Mouse (Mus musculus) heart, embryonic 12.5 days (tissue): ENCODE measurements around the gene Grm8. TPM values are rescaled to one million over a fixed set of nuclear protein-coding genes. Genes with fewer than 3 reads are reported as not detected.

Experiments used
- ATAC-seq: fragments of 200-750 bp; cut with Nextera tagmentation; 2 replicates; pipeline ENCODE4 v1.8.0; 2017; ENCODE audit warnings: moderate TSS enrichment, moderate library complexity; ENCODE audit not compliant: insufficient number of reproducible peaks, low FRiP score
- H3K27ac ChIP-seq: fragments of 300-500 bp; sonication (generic); 2 replicates; pipeline ENCODE4 v1.5.1; 2016; ENCODE audit warnings: mild to moderate bottlenecking, moderate library complexity; ENCODE audit not compliant: poor library complexity, severe bottlenecking
- H3K27me3 ChIP-seq: fragments of 300-500 bp; sonication (generic); replicated peaks from 2 replicates; pipeline ENCODE4 v1.6.1; 2016; ENCODE audit warnings: mild to moderate bottlenecking, moderate library complexity
- H3K36me3 ChIP-seq: fragments of 300-500 bp; sonication (generic); 2 replicates; pipeline ENCODE4 v1.6.1; 2016; ENCODE audit warnings: mild to moderate bottlenecking, moderate library complexity
- H3K4me1 ChIP-seq: fragments of 300-500 bp; sonication (generic); replicated peaks from 2 replicates; pipeline ENCODE4 v1.6.1; 2016; ENCODE audit warnings: mild to moderate bottlenecking
- H3K4me2 ChIP-seq: fragments of 300-500 bp; sonication (generic); 2 replicates; pipeline ENCODE4 v1.6.1; 2016; ENCODE audit warnings: mild to moderate bottlenecking, moderate library complexity
- H3K4me3 ChIP-seq: fragments of 300-500 bp; sonication (generic); 2 replicates; pipeline ENCODE4 v1.5.1; 2016; ENCODE audit warnings: mild to moderate bottlenecking
- H3K9ac ChIP-seq: fragments of 300-500 bp; sonication (generic); 2 replicates; pipeline ENCODE4 v1.6.1; 2016; ENCODE audit warnings: mild to moderate bottlenecking, moderate library complexity
- H3K9me3 ChIP-seq: fragments of 300-500 bp; sonication (generic); replicated peaks from 2 replicates; pipeline ENCODE4 v1.6.1; 2016; ENCODE audit warnings: mild to moderate bottlenecking, moderate library complexity
- WGBS: fragments of 180-500 bp; shearing (Covaris S2); methylation state at CpG from one replicate; pipeline ENCODE4 v1.1.7; 2016; 5-methylcytosine and 5-hydroxymethylcytosine counted together
- polyA plus RNA-seq: library from polyadenylated mRNA; unstranded; fragments of >200 nt; fragmentation: Nextera tagmentation; extraction: Ambion mirVana; gene quantifications from 2 replicates; pipeline ENCODE4 v1.2.1, GENCODE M21; 2016

Gene Grm8
- polyA plus RNA-seq, 1 experiment from 2014 or later: 0.73 TPM

GRCm38 (mm10) chr6:27635898-27636297, 499.1 kb downstream of the Grm8 start:
- Histone ChIP-seq H3K27ac (no peak overlapping the region), H3K4me2 (no peak overlapping the region), H3K4me1 (no peaks in the 10 kb centered on the region), H3K9ac (no peak overlapping the region), H3K9me3 (no peaks in the 10 kb centered on the region), H3K27me3 (no peaks in the 10 kb centered on the region), H3K36me3 (no peaks in the 10 kb centered on the region), H3K4me3 (no peak overlapping the region)
- no peak for ATAC-seq
- 57% methylated on average over 3 of the region's 3 CpGs for WGBS

GRCm38 (mm10) chr6:27617472-27617871, 517.5 kb downstream of the Grm8 start:
- no peak for ATAC-seq
- WGBS: 86% methylated on average over 4 of the region's 4 CpGs

GRCm38 (mm10) chr6:27580485-27580884, 554.5 kb downstream of the Grm8 start:
- no peak overlapping the region for H3K4me3 ChIP-seq
- H3K9ac ChIP-seq: no peak overlapping the region
- H3K9me3 ChIP-seq: no peaks in the 10 kb centered on the region
- no peaks in the 10 kb centered on the region for H3K36me3 ChIP-seq
- no peaks in the 10 kb centered on the region for H3K27me3 ChIP-seq
- no peaks in the 10 kb centered on the region for H3K4me1 ChIP-seq
- no peak overlapping the region for H3K4me2 ChIP-seq
- no peak overlapping the region for H3K27ac ChIP-seq
- ATAC-seq: no peak
- 73% methylated on average over 2 of the region's 2 CpGs for WGBS

More at GRCm38 (mm10) chr6:27617472-27617871, 517.5 kb downstream of the Grm8 start:
- no peak overlapping the region for H3K9ac ChIP-seq
- no peak overlapping the region for H3K4me3 ChIP-seq
- no peaks in the 10 kb centered on the region for H3K27me3 ChIP-seq
- H3K27ac ChIP-seq: no peak overlapping the region
- H3K4me1 ChIP-seq: no peaks in the 10 kb centered on the region
- H3K4me2 ChIP-seq: no peak overlapping the region
- no peaks in the 10 kb centered on the region for H3K9me3 ChIP-seq
- H3K36me3 ChIP-seq: no peaks in the 10 kb centered on the region

- H3K9ac ChIP-seq: no peak overlapping the region
- H3K4me2 ChIP-seq: no peak overlapping the region
- WGBS: 77% methylated on average over 6 of the region's 6 CpGs
- no peaks in the 10 kb centered on the region for H3K36me3 ChIP-seq
- no peak overlapping the region for H3K27ac ChIP-seq
- no peak for ATAC-seq
- no peaks in the 10 kb centered on the region for H3K27me3 ChIP-seq
- H3K4me3 ChIP-seq: no peak overlapping the region
- no peaks in the 10 kb centered on the region for H3K4me1 ChIP-seq
- no peaks in the 10 kb centered on the region for H3K9me3 ChIP-seq
These were observed 589.5 kb downstream of the Grm8 start for GRCm38 (mm10) chr6:27545516-27545915.

- Histone ChIP-seq H3K9ac (no peak overlapping the region), H3K27me3 (no peaks in the 10 kb centered on the region), H3K4me3 (no peak overlapping the region), H3K27ac (no peak overlapping the region), H3K4me2 (no peak overlapping the region), H3K9me3 (no peaks in the 10 kb centered on the region), H3K4me1 (no peaks in the 10 kb centered on the region), H3K36me3 (no peaks in the 10 kb centered on the region)
- no peak for ATAC-seq
- 61% methylated on average over 1 of the region's 1 CpGs for WGBS
These were observed 617.4 kb downstream of the Grm8 start for GRCm38 (mm10) chr6:27517620-27518019.

- WGBS: 71% methylated on average over 5 of the region's 5 CpGs
- Histone ChIP-seq H3K36me3 (no peaks in the 10 kb centered on the region), H3K4me3 (no peak overlapping the region), H3K4me1 (no peaks in the 10 kb centered on the region), H3K27me3 (no peaks in the 10 kb centered on the region), H3K27ac (no peak overlapping the region), H3K4me2 (no peak overlapping the region), H3K9ac (no peak overlapping the region), H3K9me3 (no peaks in the 10 kb centered on the region)
- no peak for ATAC-seq
These were observed 674.0 kb downstream of the Grm8 start for GRCm38 (mm10) chr6:27460998-27461397.

DNA sequence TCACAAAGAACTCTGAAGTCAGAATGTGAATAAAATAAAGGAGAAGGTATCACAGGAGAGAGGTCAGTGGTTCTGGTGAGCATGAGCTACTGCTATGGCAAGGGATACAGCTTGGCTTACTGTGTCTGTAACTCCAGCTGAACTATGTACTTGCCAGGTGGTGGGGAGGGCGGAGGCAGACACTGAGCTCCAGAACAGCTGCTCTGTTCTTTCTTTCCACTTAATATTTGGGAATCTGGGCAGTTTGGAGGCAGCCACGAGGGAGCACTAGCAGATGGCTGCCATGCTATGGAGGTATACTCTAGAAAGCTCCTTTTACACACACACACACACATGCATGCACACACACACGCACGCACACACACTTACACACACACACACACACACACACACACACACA, 726.5 kb downstream of the Grm8 start:
- 76% methylated on average over 4 of the region's 4 CpGs for WGBS
- ATAC-seq: no peak
- H3K4me3 ChIP-seq: no peak overlapping the region

DNA sequence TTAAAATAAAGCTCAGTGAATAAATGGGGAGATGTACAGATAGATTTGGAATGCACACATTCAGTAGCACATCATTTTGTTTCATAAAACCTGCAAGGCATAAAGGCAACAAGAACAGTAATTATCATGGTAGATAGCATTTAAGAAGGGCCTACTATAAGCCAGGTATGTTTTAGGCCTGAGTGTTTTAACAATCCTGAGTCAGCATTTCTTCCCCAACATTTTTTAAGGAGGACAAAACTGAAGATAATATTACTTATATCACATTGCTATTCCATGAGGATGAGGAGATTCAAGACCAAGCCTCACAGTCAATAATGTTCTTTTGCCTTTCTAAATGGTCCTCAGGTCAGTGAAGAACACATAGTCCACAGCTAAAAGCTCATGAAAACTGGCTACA, 762.6 kb downstream of the Grm8 start:
- Histone ChIP-seq H3K9me3 (no peaks in the 10 kb centered on the region), H3K27me3 (no peaks in the 10 kb centered on the region), H3K4me2 (no peak overlapping the region), H3K36me3 (no peaks in the 10 kb centered on the region), H3K4me1 (no peaks in the 10 kb centered on the region), H3K27ac (no peak overlapping the region), H3K4me3 (no peak overlapping the region), H3K9ac (no peak overlapping the region)
- no peak for ATAC-seq

More for the DNA sequence above, 726.5 kb downstream of the Grm8 start:
- Histone ChIP-seq H3K4me2 (no peak overlapping the region), H3K4me1 (no peaks in the 10 kb centered on the region), H3K27me3 (no peaks in the 10 kb centered on the region), H3K9me3 (no peaks in the 10 kb centered on the region), H3K36me3 (no peaks in the 10 kb centered on the region), H3K9ac (no peak overlapping the region), H3K27ac (no peak overlapping the region)

- no peak overlapping the region for H3K4me2 ChIP-seq
- H3K27me3 ChIP-seq: no peaks in the 10 kb centered on the region
- no peak overlapping the region for H3K27ac ChIP-seq
- H3K4me1 ChIP-seq: no peaks in the 10 kb centered on the region
- no peak overlapping the region for H3K4me3 ChIP-seq
- ATAC-seq: no peak
- H3K36me3 ChIP-seq: no peaks in the 10 kb centered on the region
- no peaks in the 10 kb centered on the region for H3K9me3 ChIP-seq
- no peak overlapping the region for H3K9ac ChIP-seq
- WGBS: 47% methylated on average over 2 of the region's 2 CpGs
These were observed 763.9 kb downstream of the Grm8 start for GRCm38 (mm10) chr6:27371095-27371494.

- no peaks in the 10 kb centered on the region for H3K27me3 ChIP-seq
- H3K9ac ChIP-seq: no peak overlapping the region
- H3K27ac ChIP-seq: no peak overlapping the region
- H3K9me3 ChIP-seq: no peaks in the 10 kb centered on the region
- 84% methylated on average over 8 of the region's 8 CpGs for WGBS
- no peak overlapping the region for H3K4me3 ChIP-seq
- no peaks in the 10 kb centered on the region for H3K36me3 ChIP-seq
- no peaks in the 10 kb centered on the region for H3K4me1 ChIP-seq
- ATAC-seq: no peak
- no peak overlapping the region for H3K4me2 ChIP-seq
These were observed 771.2 kb downstream of the Grm8 start for GRCm38 (mm10) chr6:27363775-27364174.

DNA sequence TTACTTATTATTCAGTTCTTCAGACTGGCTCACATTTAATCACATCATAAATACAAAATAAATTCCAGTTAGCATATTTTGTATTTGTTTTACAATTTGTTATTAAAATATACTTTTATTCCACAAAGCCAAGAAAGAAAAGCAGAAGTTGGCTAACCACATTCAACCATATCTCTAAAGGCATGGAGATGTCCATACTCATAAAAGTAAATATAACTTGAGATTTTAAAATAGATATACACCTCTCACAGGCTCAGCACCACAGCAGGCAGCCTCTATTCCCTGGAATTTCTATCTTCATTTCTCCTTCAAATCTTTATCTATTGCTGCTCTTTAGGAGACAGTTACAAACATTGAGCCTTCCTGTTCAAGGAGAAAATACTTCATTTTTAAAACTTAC, 774.5 kb downstream of the Grm8 start:
- no peak for ATAC-seq

GRCm38 (mm10) chr6:27351147-27351546, 783.8 kb downstream of the Grm8 start:
- Histone ChIP-seq H3K36me3 (no peaks in the 10 kb centered on the region), H3K9ac (no peak overlapping the region), H3K4me2 (no peak overlapping the region), H3K27ac (no peak overlapping the region), H3K9me3 (no peaks in the 10 kb centered on the region), H3K4me3 (no peak overlapping the region), H3K27me3 (no peaks in the 10 kb centered on the region), H3K4me1 (0 out of 2 replicates have a peak, but pooled peaks cover 7% of the 10 kb centered on the region)
- no peak for ATAC-seq
- WGBS: 16% methylated on average over 4 of the region's 4 CpGs

More for the DNA sequence above, 774.5 kb downstream of the Grm8 start:
- Histone ChIP-seq H3K4me1 (no peaks in the 10 kb centered on the region), H3K9me3 (no peaks in the 10 kb centered on the region), H3K4me2 (no peak overlapping the region), H3K27me3 (no peaks in the 10 kb centered on the region), H3K9ac (no peak overlapping the region), H3K27ac (no peak overlapping the region), H3K36me3 (no peaks in the 10 kb centered on the region), H3K4me3 (no peak overlapping the region)
